Mouse (Mus musculus): ENCODE results near the gene Ube2cbp. TPM values are rescaled to one million over a fixed set of nuclear protein-coding genes. Genes with fewer than 3 reads are reported as not detected.
A peak's percentile ranks its signal among the peaks of the same experiment; 100 is the strongest.

Ube2cbp gene
- polyA plus RNA-seq (2016; fragmentation: Nextera tagmentation; extraction: Ambion mirVana), result 7.3 and 8.8 TPM in 2 replicates

DNA sequence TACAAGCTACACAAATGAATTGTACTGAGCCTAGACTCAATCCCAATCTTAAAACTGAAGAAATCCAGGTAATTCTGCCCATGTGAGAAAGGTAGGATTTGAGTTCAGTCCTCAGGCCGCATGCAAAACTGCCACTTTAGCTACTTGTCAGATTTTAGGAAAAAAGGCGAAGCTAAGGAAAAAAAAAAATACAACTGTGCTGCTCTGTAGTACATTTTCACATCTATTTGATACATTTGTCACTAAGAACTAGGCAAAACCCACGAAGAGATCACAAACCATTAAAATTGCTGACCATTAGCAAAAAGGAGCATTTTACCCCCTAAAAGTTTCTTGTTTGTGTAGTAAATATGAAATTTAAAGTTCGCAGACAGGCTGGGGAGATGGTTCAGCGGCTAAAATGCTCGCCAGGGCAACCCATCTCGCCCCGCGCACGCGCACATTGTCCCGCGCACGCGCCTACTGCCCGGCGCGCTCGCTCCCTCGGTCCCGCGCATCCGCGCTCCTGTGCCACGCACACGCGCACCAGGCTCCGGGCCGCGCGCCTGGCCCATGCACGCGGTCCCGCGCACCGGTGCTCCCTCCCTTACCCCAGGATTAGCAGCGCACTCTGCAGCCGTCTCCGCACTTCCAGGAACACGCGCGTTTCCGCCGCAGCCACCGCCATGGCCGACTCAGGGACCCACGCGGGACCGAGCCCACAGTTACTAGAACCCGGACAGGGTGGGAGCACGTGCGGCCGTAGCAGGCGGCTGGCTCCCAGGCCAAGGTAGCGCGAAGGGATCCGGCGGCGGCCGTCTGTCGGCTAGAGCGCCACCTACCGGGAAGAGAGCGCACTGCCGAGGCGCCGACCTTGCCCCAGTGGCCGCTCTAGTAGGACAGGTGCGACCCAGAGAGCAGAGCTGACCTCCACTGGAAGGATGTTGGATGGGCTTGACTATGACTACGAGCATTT is at the start of gene Ube2cbp:
Gene Ube2cbp, minus strand, starts transcription at position 800 of the 955 bp plus-strand sequence.
- no peaks in the 10 kb centered on the region for H3K36me3 ChIP-seq
- peak within 1 kb of the TSS; percentile 68 for H3K4me3 ChIP-seq
- H3K27ac ChIP-seq, result peak within 1 kb of the TSS; percentile 93
- peaks cover 16% of the 10 kb centered on the region for H3K27me3 ChIP-seq (ENCODE audit: insufficient read depth, poor library complexity, severe bottlenecking)
- H3K9me3 ChIP-seq, result no peaks in the 10 kb centered on the region
- peak; percentile 85 for DNase-seq (ENCODE audit: low spot score)
- peaks cover 21% of the 10 kb centered on the region for H3K4me1 ChIP-seq (replicated peaks)
- 2% methylated on average over 70 of the region's 70 CpGs for WGBS

DNA sequence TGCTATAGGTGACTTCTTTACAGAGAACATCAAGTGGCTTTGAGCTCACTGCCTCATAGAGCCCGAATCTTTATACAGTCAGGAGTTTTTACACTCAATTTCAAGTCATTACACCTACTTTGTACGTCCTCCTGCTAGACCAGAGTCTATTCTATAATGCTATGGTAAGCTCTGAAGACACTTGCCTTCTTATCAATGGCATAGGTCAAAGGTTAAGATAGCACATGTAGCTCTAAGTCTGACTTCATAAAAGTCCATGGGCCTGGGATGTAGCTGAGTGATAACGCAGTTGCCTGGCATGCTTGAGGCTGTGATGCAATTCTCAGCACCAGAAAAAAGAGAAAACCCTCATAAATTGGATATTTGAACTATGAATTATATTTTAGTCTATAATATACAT is 49.6 kb upstream of the Ube2cbp start:
- no peaks in the 10 kb centered on the region for H3K4me1 ChIP-seq (replicated peaks)
- no peaks in the 10 kb centered on the region for H3K27me3 ChIP-seq (ENCODE audit: insufficient read depth, poor library complexity, severe bottlenecking)
- no peaks in the 10 kb centered on the region for H3K9me3 ChIP-seq
- H3K27ac ChIP-seq, result no peak overlapping the region
- 88% methylated on average over 3 of the region's 3 CpGs for WGBS
- H3K4me3 ChIP-seq, result no peak overlapping the region
- no peak for DNase-seq (ENCODE audit: low spot score)
- H3K36me3 ChIP-seq, result peaks cover 29% of the 10 kb centered on the region

DNA sequence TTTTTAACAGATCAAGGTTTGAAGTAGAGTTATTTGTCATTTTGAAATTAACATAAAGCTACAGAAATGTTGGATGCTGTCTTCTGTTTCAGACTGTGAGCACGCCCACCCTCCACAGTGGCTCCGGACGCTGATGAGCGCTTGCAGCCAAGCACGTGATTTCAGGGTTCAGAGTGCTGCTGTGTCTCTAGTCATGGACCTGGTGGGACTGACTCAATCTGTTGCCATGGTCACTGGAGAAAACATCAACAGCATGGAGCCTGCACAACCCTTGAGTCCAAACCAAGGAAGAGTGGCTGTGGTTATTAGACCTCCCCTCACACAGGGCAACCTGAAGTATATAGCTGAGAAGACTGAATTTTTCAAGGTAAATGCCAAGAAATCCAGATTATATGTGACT is 49.0 kb upstream of the Ube2cbp start:
- no peaks in the 10 kb centered on the region for H3K4me1 ChIP-seq (replicated peaks)
- no peaks in the 10 kb centered on the region for H3K9me3 ChIP-seq
- no peak for DNase-seq (ENCODE audit: low spot score)
- H3K27ac ChIP-seq, result no peak overlapping the region
- no peak overlapping the region for H3K4me3 ChIP-seq
- H3K27me3 ChIP-seq (ENCODE audit: insufficient read depth, poor library complexity, severe bottlenecking), result no peaks in the 10 kb centered on the region
- H3K36me3 ChIP-seq, result peaks cover 29% of the 10 kb centered on the region
- 73% methylated on average over 5 of the region's 5 CpGs for WGBS

DNA sequence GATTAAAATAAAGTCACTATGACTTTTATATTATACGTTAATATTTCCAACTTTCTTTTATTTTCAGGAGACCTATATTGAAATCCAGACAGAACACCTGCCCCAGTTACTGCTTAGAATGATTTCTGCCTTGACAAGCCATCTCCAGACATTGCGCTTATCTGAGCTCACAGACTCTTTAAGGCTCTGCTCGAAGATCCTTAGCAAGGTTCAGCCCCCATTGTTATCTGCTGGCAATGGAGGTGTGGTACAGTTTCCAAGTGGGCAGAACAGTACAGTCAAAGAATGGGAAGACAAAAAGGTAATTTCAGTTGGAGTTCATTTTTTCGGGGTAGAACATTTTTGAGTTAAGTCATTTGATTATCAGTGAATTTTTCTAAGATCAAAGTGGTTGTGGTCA is 42.7 kb upstream of the Ube2cbp start:
- 86% methylated on average over 4 of the region's 4 CpGs for WGBS
- H3K27me3 ChIP-seq (ENCODE audit: insufficient read depth, poor library complexity, severe bottlenecking), result no peaks in the 10 kb centered on the region
- H3K4me1 ChIP-seq (replicated peaks), result no peaks in the 10 kb centered on the region
- H3K36me3 ChIP-seq, result peaks cover under 1% of the 10 kb centered on the region
- no peak overlapping the region for H3K27ac ChIP-seq
- H3K9me3 ChIP-seq, result no peaks in the 10 kb centered on the region
- no peak overlapping the region for H3K4me3 ChIP-seq
- no peak for DNase-seq (ENCODE audit: low spot score)

DNA sequence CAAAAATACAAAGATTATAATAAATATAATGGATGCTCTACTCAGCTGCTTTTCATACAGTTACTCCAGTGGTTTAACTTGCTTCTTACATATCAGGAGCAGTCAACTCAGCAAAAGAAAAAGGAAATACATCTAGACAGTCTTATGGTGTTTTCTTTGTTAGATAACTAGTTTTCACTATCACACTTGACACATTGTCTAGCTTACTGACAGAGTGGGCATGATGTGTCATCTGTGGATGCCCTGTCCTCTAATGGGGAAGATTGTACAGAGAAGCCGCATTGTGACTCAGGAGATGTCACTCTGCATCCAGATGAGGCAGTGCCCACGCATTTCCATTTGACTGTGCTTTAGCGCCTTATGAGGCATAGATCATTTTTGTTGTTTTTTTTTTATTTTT is 34.3 kb upstream of the Ube2cbp start:
- Histone ChIP-seq H3K9me3 (no peaks in the 10 kb centered on the region), H3K36me3 (0 out of 2 replicates have a peak, but pooled peaks cover 6% of the 10 kb centered on the region), H3K4me3 (no peak overlapping the region), H3K27me3 (ENCODE audit: insufficient read depth, poor library complexity, severe bottlenecking) (no peaks in the 10 kb centered on the region), H3K4me1 (replicated peaks) (no peaks in the 10 kb centered on the region), H3K27ac (no peak overlapping the region)
- DNase-seq (ENCODE audit: low spot score), result no peak
- WGBS, result 98% methylated on average over 3 of the region's 3 CpGs

DNA sequence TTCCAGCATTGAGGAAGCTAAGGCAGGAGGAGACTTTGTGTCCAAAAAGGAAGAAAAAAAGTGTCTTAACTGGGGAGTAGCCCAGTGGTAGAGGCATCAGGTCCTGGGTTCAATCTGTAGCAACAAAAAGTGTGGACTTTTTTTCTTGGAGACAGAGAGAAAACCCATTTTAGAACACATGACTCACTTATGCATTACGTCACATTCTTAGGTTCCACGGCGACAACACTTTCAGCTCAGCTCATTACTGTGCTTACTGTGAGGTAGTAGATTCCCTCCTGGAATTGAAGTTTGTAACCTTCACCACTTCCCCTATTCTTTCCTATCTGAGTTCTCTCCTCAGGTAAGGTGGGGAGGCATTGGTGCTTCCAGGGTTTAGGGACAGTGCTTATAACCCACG is 31.5 kb upstream of the Ube2cbp start:
- 94% methylated on average over 4 of the region's 4 CpGs for WGBS
- H3K27me3 ChIP-seq (ENCODE audit: insufficient read depth, poor library complexity, severe bottlenecking), result no peaks in the 10 kb centered on the region
- H3K27ac ChIP-seq, result no peak overlapping the region
- no peak for DNase-seq (ENCODE audit: low spot score)
- no peaks in the 10 kb centered on the region for H3K4me1 ChIP-seq (replicated peaks)
- H3K4me3 ChIP-seq, result no peak overlapping the region
- no peaks in the 10 kb centered on the region for H3K9me3 ChIP-seq
- peaks cover 12% of the 10 kb centered on the region; the same call in 1 of the 2 replicates for H3K36me3 ChIP-seq

DNA sequence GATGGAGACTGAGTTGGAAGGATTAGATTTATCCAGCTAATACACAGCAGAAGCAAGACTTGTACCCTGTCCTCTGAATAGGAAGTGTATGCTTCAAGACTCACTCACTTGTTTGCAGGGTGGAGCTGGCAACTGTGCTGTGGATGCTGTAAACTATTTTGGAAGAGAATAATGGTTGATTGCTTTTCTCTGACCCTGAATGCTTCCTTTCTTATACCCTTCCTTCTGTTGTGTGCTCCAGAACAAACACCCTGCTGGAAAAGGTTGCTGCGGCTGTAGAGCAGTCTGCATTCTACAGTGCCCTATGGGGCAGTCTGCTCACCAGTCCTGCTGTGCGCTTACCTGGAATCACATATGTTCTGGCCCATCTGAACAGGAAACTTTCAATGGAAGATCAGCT is 27.0 kb upstream of the Ube2cbp start:
- DNase-seq (ENCODE audit: low spot score), result no peak
- no peaks in the 10 kb centered on the region for H3K27me3 ChIP-seq (ENCODE audit: insufficient read depth, poor library complexity, severe bottlenecking)
- H3K4me1 ChIP-seq (replicated peaks), result no peaks in the 10 kb centered on the region
- 89% methylated on average over 2 of the region's 2 CpGs for WGBS
- H3K36me3 ChIP-seq, result peaks cover 9% of the 10 kb centered on the region; the same call in 1 of the 2 replicates
- no peaks in the 10 kb centered on the region for H3K9me3 ChIP-seq
- H3K4me3 ChIP-seq, result no peak overlapping the region
- H3K27ac ChIP-seq, result no peak overlapping the region

DNA sequence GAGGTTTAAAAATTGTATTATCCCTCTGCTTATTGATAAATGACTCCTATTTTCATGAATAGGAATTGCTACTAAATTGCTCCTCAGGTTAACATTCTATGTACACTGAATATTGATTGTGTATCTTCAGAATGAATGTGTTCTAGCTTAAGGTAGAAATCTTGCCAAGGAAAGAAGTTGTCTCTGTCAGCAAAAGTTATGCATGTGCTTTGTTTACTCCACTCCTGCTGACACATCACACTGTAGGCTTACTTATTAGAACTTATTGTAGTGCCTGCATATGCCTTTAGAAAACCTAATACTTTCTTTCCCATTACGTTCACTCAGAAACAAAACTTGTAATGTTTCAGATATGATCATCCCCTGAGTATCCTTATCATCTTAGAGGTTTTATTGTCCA is 17.5 kb upstream of the Ube2cbp start:
- no peak for DNase-seq (ENCODE audit: low spot score)
- 78% methylated on average over 1 of the region's 1 CpGs for WGBS

DNA sequence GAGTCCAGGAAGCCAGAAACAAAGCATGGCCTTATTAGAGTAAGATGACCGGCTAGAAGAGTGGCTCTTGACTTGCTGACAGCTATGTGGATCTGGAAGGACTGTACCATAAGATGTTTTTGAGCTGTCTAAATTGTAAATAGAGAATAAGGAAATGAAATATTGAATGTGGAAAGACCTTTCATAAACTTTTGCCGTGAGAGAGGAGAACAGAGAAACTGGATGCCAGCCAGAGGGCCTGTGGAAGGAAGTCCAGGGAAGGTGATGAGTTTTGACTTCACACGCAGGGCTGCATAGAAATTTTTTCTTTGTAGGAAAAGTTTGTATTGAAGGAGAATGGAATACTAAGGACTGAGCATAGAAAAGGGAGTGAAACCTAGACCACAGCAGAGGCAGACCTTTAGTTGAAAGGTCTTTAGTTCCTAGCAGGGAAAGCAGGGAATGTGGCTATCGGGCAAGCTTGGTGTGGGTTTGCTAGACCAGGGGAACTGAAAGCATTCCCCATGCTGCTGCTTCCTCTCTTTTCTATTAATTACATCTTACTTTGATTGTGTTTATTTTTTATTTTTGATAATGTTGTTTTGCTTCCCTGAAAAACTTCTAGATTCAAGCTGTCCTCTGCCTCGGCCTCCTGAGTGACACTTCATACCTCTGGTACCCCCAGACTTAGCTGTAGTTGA is 13.8 kb upstream of the Ube2cbp start:
- H3K27ac ChIP-seq, result no peak overlapping the region
- H3K9me3 ChIP-seq, result no peaks in the 10 kb centered on the region
- no peak overlapping the region for H3K4me3 ChIP-seq
- 90% methylated on average over 5 of the region's 5 CpGs for WGBS
- H3K27me3 ChIP-seq (ENCODE audit: insufficient read depth, poor library complexity, severe bottlenecking), result no peaks in the 10 kb centered on the region
- no peaks in the 10 kb centered on the region for H3K36me3 ChIP-seq
- H3K4me1 ChIP-seq (replicated peaks), result no peaks in the 10 kb centered on the region
- DNase-seq (ENCODE audit: low spot score), result no peak

More for the DNA sequence above, 17.5 kb upstream of the Ube2cbp start:
- no peak overlapping the region for H3K27ac ChIP-seq
- H3K4me1 ChIP-seq (replicated peaks), result no peaks in the 10 kb centered on the region
- H3K27me3 ChIP-seq (ENCODE audit: insufficient read depth, poor library complexity, severe bottlenecking), result no peaks in the 10 kb centered on the region
- H3K9me3 ChIP-seq, result no peaks in the 10 kb centered on the region
- H3K4me3 ChIP-seq, result no peak overlapping the region
- no peaks in the 10 kb centered on the region for H3K36me3 ChIP-seq

DNA sequence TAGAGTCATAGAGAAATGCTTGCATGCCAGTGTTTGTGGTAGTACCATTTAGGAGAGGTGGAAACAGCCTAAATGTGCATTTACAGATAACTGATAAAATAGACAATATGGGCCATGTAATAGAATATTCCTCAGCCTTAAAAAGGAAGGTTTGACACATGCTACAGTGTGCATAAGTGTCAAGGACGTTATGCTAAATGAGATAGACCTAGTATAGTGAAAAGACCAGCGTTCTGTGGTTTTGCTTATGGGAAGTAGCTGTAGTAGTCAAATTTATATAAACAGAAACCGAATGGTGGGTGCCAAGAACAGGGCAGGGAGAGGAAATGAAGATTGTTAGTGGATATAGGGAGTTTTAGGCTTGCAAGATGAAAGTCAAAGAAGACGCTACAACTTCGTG is 12.0 kb upstream of the Ube2cbp start:
- Histone ChIP-seq H3K4me1 (replicated peaks) (no peaks in the 10 kb centered on the region), H3K27ac (no peak overlapping the region), H3K27me3 (ENCODE audit: insufficient read depth, poor library complexity, severe bottlenecking) (no peaks in the 10 kb centered on the region), H3K4me3 (no peak overlapping the region), H3K9me3 (no peaks in the 10 kb centered on the region), H3K36me3 (no peaks in the 10 kb centered on the region)
- no peak for DNase-seq (ENCODE audit: low spot score)
- WGBS, result 85% methylated on average over 5 of the region's 5 CpGs

DNA sequence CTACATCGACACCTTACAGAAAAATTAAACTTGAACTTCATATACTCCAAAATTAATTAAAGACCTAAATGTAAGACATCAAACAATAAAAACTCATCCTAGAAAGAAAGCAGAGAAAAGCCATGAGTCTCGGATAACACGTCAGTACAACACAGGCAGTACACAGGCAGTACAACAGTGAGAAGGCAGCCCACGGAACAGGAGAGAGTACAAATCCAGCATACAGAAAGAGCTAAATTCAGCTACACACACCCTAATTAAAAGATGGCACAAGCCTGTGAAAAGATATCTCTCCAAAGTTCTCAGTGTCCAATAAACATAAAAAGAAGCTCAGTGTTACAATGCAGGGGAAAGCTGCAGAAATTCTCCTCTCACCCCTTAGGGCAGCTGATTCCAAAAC is 11.2 kb upstream of the Ube2cbp start:
- H3K9me3 ChIP-seq, result no peaks in the 10 kb centered on the region
- DNase-seq (ENCODE audit: low spot score), result no peak
- no peak overlapping the region for H3K4me3 ChIP-seq
- H3K27ac ChIP-seq, result no peak overlapping the region
- 91% methylated on average over 4 of the region's 4 CpGs for WGBS
- no peaks in the 10 kb centered on the region for H3K27me3 ChIP-seq (ENCODE audit: insufficient read depth, poor library complexity, severe bottlenecking)
- no peaks in the 10 kb centered on the region for H3K4me1 ChIP-seq (replicated peaks)
- H3K36me3 ChIP-seq, result no peaks in the 10 kb centered on the region

DNA sequence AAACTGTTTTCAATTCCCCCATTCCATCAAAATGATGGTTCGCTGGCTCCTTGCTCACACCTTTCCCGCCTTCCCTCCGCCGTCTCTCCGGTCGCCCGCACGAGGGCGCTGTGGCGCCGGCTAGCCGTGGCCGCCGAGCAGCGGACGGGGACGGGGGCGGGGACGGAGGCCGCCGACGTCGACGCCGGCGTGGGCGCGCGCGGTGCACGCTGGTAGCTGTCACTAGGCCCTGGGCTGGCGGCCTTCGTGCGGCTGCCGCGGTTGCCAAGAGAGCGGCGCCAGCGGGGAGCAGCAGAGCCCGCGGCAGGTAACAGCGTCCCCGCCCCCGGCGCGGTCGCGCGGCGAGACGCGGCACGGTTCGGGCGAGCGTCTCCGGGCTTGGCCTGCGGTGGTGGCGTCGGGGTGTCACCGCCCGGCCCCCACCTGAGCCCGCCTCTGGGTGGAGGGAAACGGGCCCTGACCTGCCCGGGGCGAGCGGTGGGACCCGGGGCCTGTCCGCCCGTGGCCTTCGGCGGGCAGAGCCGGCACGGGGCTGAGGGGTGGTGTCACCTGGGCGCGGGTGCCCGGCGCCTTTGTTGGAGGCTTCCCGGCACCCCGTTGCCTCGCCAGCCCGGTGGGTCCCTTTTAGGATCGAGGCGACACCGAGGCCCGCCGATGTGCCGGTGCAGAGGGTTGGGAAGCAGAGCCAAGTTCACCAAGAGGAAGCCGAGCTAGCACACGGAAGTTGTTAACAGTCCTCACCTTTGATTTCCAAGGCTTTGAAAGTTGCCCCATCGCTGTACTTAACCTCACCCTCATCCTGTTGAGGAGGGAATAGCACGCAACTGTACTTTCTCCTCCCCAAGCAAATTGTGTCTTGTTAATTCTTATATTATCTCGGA is 2.5 kb upstream of the Ube2cbp start, which contains the start of gene Dop1a:
Gene Dop1a, plus strand, starts transcription at position 165 of the 881 bp plus-strand sequence.
- H3K36me3 ChIP-seq, result no peaks in the 10 kb centered on the region
- under 1% methylated on average over 93 of the region's 93 CpGs for WGBS
- DNase-seq (ENCODE audit: low spot score), result peak; percentile 89
- peaks cover 21% of the 10 kb centered on the region for H3K4me1 ChIP-seq (replicated peaks)
- peaks cover 16% of the 10 kb centered on the region for H3K27me3 ChIP-seq (ENCODE audit: insufficient read depth, poor library complexity, severe bottlenecking)
- no peaks in the 10 kb centered on the region for H3K9me3 ChIP-seq
- peak within 1 kb of the TSS; percentile 87 for H3K27ac ChIP-seq
- H3K4me3 ChIP-seq, result peak within 1 kb of the TSS; percentile 90

All from hindbrain, embryonic 10.5 days (tissue).